Mouse (Mus musculus): ENCODE data around the gene Celf5.

GRCm38 (mm10) chr10:81416581-81417226, 65.8 kb downstream of the Celf5 start:
- TF ChIP-seq CTCF (IDR thresholded peaks at IDR 0.05; ENCODE audit: low read depth) (peak; percentile 47), EP300 (IDR thresholded peaks at IDR 0.05; ENCODE audit: low read depth) (0 out of 2 replicates have a peak, but pooled peaks have one; percentile 60)
